Mouse (Mus musculus) ES-Bruce4 (cell line): ENCODE measurements at regions not wholly inside any gene's neighbourhood (a gene's known extent, or its start where the extent isn't known, plus 50 kb on each side); places are given as distances from the start of the nearest gene placed in this dataset.

Experiments
- H3K27ac ChIP-seq: 2 replicates; pipeline ENCODE4 v1.5.1; 2012; ENCODE audit warnings: low read length, inconsistent platforms; ENCODE audit not compliant: insufficient read depth
- H3K27me3 ChIP-seq: 2 replicates; pipeline ENCODE4 v1.6.1; 2012; ENCODE audit warnings: mild to moderate bottlenecking, low read length, inconsistent platforms; ENCODE audit not compliant: control insufficient read depth, poor library complexity, insufficient read depth, severe bottlenecking
- H3K36me3 ChIP-seq: 2 replicates; pipeline ENCODE4 v1.6.1; 2012; ENCODE audit warnings: inconsistent platforms, mild to moderate bottlenecking, low read length, moderate library complexity; ENCODE audit not compliant: control insufficient read depth, poor library complexity, insufficient read depth, severe bottlenecking
- H3K4me1 ChIP-seq: one replicate; pipeline ENCODE4 v1.8.1; 2011; ENCODE audit warnings: low read length; ENCODE audit not compliant: control insufficient read depth, insufficient read depth
- H3K4me3 ChIP-seq: 2 replicates; pipeline ENCODE4 v1.5.1; 2011; ENCODE audit warnings: low read depth, mild to moderate bottlenecking, low read length
- H3K9ac ChIP-seq: 2 replicates; pipeline ENCODE4 v1.6.1; 2012; ENCODE audit warnings: low read depth, mild to moderate bottlenecking, inconsistent platforms; ENCODE audit not compliant: poor library complexity, severe bottlenecking
- H3K9me3 ChIP-seq: replicated peaks from 2 replicates; pipeline ENCODE4 v1.6.1; 2012; ENCODE audit warnings: mild to moderate bottlenecking, low read length, inconsistent platforms; ENCODE audit not compliant: control insufficient read depth, poor library complexity, insufficient read depth, severe bottlenecking
- CTCF ChIP-seq: IDR thresholded peaks from one replicate; pipeline ENCODE4 v1.8.1; 2011; ENCODE audit warnings: low read depth, low read length
- EP300 ChIP-seq: IDR thresholded peaks from 2 replicates; pipeline ENCODE4 v1.6.1; 2011; ENCODE audit warnings: low read depth, low read length; ENCODE audit not compliant: insufficient read depth
- POLR2A ChIP-seq: IDR thresholded peaks from one replicate; pipeline ENCODE4 v1.8.1; 2011; ENCODE audit warnings: low read length; ENCODE audit not compliant: insufficient read depth

DNA sequence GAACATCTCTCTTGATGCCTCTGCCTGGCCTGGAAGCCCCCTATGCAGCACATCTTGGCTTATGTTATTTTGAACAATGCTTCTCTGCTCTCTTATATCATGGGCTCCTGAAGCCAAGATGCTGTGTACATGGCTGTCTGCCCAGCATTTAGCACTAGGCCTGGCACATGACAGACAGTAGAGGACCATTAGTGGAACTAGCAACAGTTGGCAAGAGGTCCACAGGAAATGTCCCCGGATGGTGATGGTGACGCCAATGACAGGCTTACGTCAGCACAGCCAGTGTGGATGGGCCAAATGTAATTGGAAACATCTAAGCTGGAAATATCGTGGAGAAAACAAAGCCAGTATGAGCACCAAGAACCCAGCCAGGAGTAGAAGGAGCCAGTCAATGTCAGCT is 567.1 kb upstream of the Mgmt start:
- Histone ChIP-seq H3K4me3 (no peak overlapping the region), H3K9ac (no peak overlapping the region), H3K4me1 (no peaks in the 10 kb centered on the region), H3K27me3 (no peaks in the 10 kb centered on the region), H3K36me3 (no peaks in the 10 kb centered on the region), H3K27ac (no peak overlapping the region), H3K9me3 (no peaks in the 10 kb centered on the region)
- no peak for TF ChIP-seq POLR2A
- no peak for TF ChIP-seq CTCF
- no peak for TF ChIP-seq EP300

DNA sequence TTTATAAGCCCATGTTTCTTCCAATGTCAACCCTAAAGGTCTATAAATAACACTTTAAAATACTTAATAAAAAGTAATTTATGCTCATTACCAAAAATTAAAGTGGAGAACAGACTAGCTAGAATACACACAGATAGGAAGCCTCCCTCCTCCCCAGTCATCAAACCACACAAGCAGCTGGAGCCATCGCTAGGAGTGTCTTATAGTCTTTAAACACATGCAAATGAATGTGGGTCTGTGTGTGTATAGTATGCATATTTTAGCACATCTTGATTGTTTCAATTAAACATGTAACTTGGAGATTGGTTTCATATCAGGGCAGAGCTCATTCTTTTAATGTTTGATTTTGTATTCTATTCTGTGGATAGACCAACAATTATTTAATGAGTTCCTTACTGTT is 564.0 kb upstream of the Mgmt start:
- H3K4me3 ChIP-seq: no peak overlapping the region
- H3K9me3 ChIP-seq: no peaks in the 10 kb centered on the region
- H3K27ac ChIP-seq: no peak overlapping the region
- H3K9ac ChIP-seq: no peak overlapping the region
- no peaks in the 10 kb centered on the region for H3K36me3 ChIP-seq
- no peak for TF ChIP-seq EP300
- TF ChIP-seq POLR2A: no peak
- no peak for TF ChIP-seq CTCF
- no peaks in the 10 kb centered on the region for H3K27me3 ChIP-seq
- H3K4me1 ChIP-seq: no peaks in the 10 kb centered on the region

DNA sequence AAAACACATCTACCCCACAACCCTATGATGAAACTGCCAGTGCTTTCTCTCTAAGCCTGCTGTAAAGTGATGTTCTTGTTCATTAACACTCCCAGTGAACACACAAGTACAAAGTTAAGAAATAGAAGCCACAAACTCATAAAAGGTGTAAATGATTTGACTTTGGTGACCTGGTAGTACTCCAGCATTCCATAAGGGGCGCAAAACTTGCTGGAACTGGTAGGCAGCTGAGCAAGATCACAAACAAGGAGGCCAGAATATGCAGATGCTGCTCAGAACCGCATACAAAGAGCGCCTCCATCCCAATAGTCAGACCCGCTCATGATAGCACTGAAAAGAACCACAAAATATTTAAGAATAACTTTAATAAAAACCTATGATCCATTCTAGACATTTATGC is 561.6 kb upstream of the Mgmt start:
- H3K9ac ChIP-seq: no peak overlapping the region
- no peaks in the 10 kb centered on the region for H3K36me3 ChIP-seq
- TF ChIP-seq POLR2A: no peak
- TF ChIP-seq CTCF: no peak
- TF ChIP-seq EP300: no peak
- H3K9me3 ChIP-seq: no peaks in the 10 kb centered on the region
- H3K4me1 ChIP-seq: no peaks in the 10 kb centered on the region
- no peak overlapping the region for H3K27ac ChIP-seq
- no peaks in the 10 kb centered on the region for H3K27me3 ChIP-seq
- H3K4me3 ChIP-seq: no peak overlapping the region

DNA sequence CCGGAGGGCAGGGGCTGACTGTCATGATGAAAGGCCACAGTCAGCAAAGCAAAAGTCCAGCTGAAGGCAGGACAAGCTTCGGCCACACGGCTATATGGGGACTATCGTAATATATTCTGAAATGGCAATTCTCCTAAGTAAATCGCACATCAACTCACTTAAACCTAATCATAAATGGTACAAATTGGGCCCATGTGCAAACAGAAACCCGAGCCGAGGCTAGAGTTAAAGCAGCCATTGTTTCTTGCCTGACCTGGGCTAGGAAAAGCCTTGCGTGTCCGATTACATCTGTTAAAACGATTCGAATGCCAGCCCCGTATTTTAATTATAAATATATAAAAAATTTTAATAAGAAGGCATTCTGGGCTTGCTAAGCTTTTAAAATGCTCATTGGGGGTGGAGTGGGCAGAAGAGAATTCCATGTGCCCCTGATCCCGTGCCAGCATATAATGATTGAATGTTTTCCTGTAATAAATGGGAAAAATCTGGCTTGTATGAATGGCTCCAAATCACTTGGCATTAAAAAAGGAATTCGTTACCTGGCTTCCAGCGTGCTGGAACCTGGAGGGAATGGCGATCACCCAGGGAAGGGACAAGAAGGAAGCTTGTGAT is 552.7 kb upstream of the Mgmt start:
- Histone ChIP-seq H3K4me1 (no peaks in the 10 kb centered on the region), H3K9me3 (no peaks in the 10 kb centered on the region), H3K9ac (no peak overlapping the region), H3K27me3 (no peaks in the 10 kb centered on the region), H3K36me3 (no peaks in the 10 kb centered on the region), H3K4me3 (no peak overlapping the region), H3K27ac (no peak overlapping the region)
- TF ChIP-seq EP300 (no peak), POLR2A (no peak), CTCF (no peak)

DNA sequence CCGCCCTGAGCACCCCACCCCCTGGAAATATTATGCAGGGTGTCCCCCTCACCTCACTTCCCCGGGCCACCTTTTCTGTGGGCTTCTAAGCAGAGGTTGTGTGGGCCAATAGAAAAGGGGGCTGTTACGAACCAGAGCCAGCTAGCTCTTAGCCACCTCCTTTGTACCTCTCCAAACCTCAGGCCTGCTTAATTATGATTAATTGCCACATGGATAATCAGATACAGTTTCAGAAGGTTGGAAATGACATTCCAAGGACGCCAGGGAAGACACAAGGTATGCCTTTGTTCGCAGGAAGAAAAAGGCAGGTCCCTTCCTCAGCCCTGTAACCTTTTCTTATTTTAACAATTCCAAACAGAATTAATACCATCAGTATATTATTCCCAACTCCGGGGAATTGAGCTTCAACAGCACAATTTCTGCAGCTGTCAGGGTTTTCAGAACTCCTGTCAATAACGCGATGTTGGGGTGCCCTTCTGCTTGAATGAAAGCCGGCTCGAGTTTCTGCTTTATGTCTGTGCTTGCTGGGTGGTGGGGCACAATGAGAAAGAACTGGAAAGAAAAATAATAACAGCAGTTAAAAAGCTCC is 552.1 kb upstream of the Mgmt start:
- TF ChIP-seq EP300: no peak
- H3K9ac ChIP-seq: no peak overlapping the region
- H3K9me3 ChIP-seq: no peaks in the 10 kb centered on the region
- H3K27me3 ChIP-seq: no peaks in the 10 kb centered on the region
- H3K4me3 ChIP-seq: no peak overlapping the region
- H3K27ac ChIP-seq: no peak overlapping the region
- H3K4me1 ChIP-seq: no peaks in the 10 kb centered on the region
- no peaks in the 10 kb centered on the region for H3K36me3 ChIP-seq

DNA sequence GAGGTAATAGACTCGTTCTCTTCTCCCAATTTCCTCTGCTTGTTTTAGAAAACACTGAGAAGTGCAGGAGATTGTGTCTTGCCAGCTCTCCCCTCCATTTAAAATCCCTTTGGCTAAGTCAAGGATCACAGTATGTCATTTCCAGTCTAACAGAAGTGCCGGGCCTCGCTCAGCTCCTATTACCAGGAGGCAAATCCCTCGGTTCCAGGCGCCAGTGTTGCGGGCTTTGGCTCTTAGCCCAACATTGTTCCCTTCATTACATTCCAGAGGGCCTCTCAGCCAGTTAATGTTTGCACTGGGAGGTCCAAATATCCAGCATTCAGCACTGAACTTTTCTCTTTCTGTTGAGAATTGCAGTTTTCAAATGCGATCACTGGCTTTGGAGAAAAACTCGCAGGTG is 551.6 kb upstream of the Mgmt start:
- Histone ChIP-seq H3K27ac (no peak overlapping the region), H3K4me1 (no peaks in the 10 kb centered on the region), H3K27me3 (no peaks in the 10 kb centered on the region), H3K36me3 (no peaks in the 10 kb centered on the region), H3K4me3 (no peak overlapping the region), H3K9ac (no peak overlapping the region), H3K9me3 (no peaks in the 10 kb centered on the region)
- TF ChIP-seq EP300 (no peak), POLR2A (no peak), CTCF (no peak)
